13 mouse cellular contexts compared by ENCODE assay signal in genomic region chr2:27750399-27751134, GRCm38 (mm10).
DNase-seq lines count a peak whose midpoint lies in the region; ATAC-seq lines count a peak whose summit lies in the region.
"Had no signal": no experiment of that assay in that cellular context is flagged by ENCODE, and none has a peak within 500 bp of the region (broad histone marks: within the 10 kb centered on the region; RNA-seq: fewer than 3 reads in every experiment).

No protein-coding gene starts in this region.

- H3K9ac ChIP-seq in liver, embryonic 11.5 days (ENCODE audit: low read depth, low read length) = peak overlapping the region; percentile 3; the same call in 1 of the 2 replicates
- no peak overlapping the region for H3K9ac ChIP-seq in forebrain, embryonic 14.5 days (ENCODE audit: low read length)
- H3K9ac ChIP-seq in stomach, embryonic 16.5 days (ENCODE audit: low read length) = no peak overlapping the region
- H3K9ac ChIP-seq: hindbrain, embryonic 15.5 days had no signal

- DNase-seq in heart, embryonic 10.5 days (ENCODE audit: low spot score) = no peak
- DNase-seq in heart, postnatal 14 days = no peak
- DNase-seq in liver, embryonic 11.5 days (ENCODE audit: low spot score) = no peak
- no peak for DNase-seq in liver
- DNase-seq in forebrain, embryonic 14.5 days (ENCODE audit: low spot score) = no peak
- DNase-seq in left cerebral cortex, adult 9 months (ENCODE audit: low spot score in 2 of 2) = no peak
- DNase-seq in urinary bladder, postnatal 14 days (ENCODE audit: low spot score) = no peak
- DNase-seq: B cell, adult 2 months; cerebellum, postnatal 36 days had no signal

- H3K27me3 ChIP-seq in heart, embryonic 10.5 days (ENCODE audit: insufficient read depth, poor library complexity, severe bottlenecking) = peaks cover 98% of the 10 kb centered on the region
- H3K27me3 ChIP-seq in liver, embryonic 11.5 days (replicated peaks; ENCODE audit: control insufficient read depth, insufficient read depth, low read length) = no peaks in the 10 kb centered on the region
- H3K27me3 ChIP-seq in forebrain, embryonic 14.5 days (replicated peaks; ENCODE audit: control insufficient read depth, insufficient read depth, low read length) = no peaks in the 10 kb centered on the region
- H3K27me3 ChIP-seq in stomach, embryonic 16.5 days (ENCODE audit: control insufficient read depth, insufficient read depth, low read length) = no peaks in the 10 kb centered on the region
- H3K27me3 ChIP-seq: hindbrain, embryonic 15.5 days; Patski had no signal

- H3K27ac ChIP-seq in heart, embryonic 10.5 days = peak overlapping the region; percentile 59
- H3K27ac ChIP-seq in liver, embryonic 11.5 days (ENCODE audit: low read depth, low read length) = no peak overlapping the region
- no peak overlapping the region; the same call in 1 of the 2 replicates for H3K27ac ChIP-seq in forebrain, embryonic 14.5 days (ENCODE audit: low read depth, low read length)
- peak overlapping the region; percentile 59 for H3K27ac ChIP-seq in stomach, embryonic 16.5 days (ENCODE audit: low read length)
- H3K27ac ChIP-seq: hindbrain, embryonic 15.5 days had no signal

- H3K4me2 ChIP-seq in liver, embryonic 11.5 days = no peak overlapping the region
- H3K4me2 ChIP-seq in forebrain, embryonic 14.5 days (ENCODE audit: low read length) = no peak overlapping the region
- no peak overlapping the region for H3K4me2 ChIP-seq in stomach, embryonic 16.5 days (ENCODE audit: low read depth, low read length)
- H3K4me2 ChIP-seq: hindbrain, embryonic 15.5 days had no signal

- WGBS in heart, embryonic 10.5 days = 69% methylated on average over 12 of the region's 12 CpGs
- 73% methylated on average over 12 of the region's 12 CpGs for WGBS in liver, embryonic 11.5 days
- 71% methylated on average over 12 of the region's 12 CpGs for WGBS in forebrain, embryonic 14.5 days
- WGBS in stomach, embryonic 16.5 days = 50% methylated on average over 12 of the region's 12 CpGs

- intact Hi-C loops in heart, postnatal 14 days (cut with DNase I) = no loop called here

- H3K4me1 ChIP-seq in heart, embryonic 10.5 days = peaks cover 58% of the 10 kb centered on the region
- H3K4me1 ChIP-seq in liver, embryonic 11.5 days (replicated peaks; ENCODE audit: control insufficient read depth, insufficient read depth, low read length) = peaks cover 20% of the 10 kb centered on the region
- peaks cover 28% of the 10 kb centered on the region for H3K4me1 ChIP-seq in forebrain, embryonic 14.5 days (ENCODE audit: control insufficient read depth, insufficient read depth, low read length)
- peaks cover 36% of the 10 kb centered on the region for H3K4me1 ChIP-seq in stomach, embryonic 16.5 days (ENCODE audit: control insufficient read depth, insufficient read depth, low read length)

- H3K9me3 ChIP-seq in heart, embryonic 10.5 days = no peaks in the 10 kb centered on the region
- H3K9me3 ChIP-seq in liver, embryonic 11.5 days (ENCODE audit: control insufficient read depth, low read length) = no peaks in the 10 kb centered on the region
- H3K9me3 ChIP-seq in forebrain, embryonic 14.5 days (replicated peaks; ENCODE audit: control insufficient read depth, low read length) = no peaks in the 10 kb centered on the region
- H3K9me3 ChIP-seq in stomach, embryonic 16.5 days (replicated peaks; ENCODE audit: control insufficient read depth, low read length) = no peaks in the 10 kb centered on the region
- H3K9me3 ChIP-seq: hindbrain, embryonic 15.5 days had no signal

- ATAC-seq in liver, embryonic 11.5 days (replicated peaks; ENCODE audit: low FRiP score) = no peak
- ATAC-seq in forebrain, embryonic 14.5 days = peak; percentile 21; the same call in 1 of the 2 replicates
- peak; percentile 39; the same call in 1 of the 2 replicates for ATAC-seq in stomach, embryonic 16.5 days (ENCODE audit: insufficient read depth, low FRiP score)
- ATAC-seq: midbrain, embryonic 16.5 days; Patski had no signal

- H3K4me3 ChIP-seq in heart, embryonic 10.5 days = no peak overlapping the region
- H3K4me3 ChIP-seq in liver, embryonic 11.5 days (ENCODE audit: low read depth, low read length) = no peak overlapping the region
- H3K4me3 ChIP-seq in forebrain, embryonic 14.5 days (ENCODE audit: low read depth, low read length) = no peak overlapping the region
- H3K4me3 ChIP-seq in stomach, embryonic 16.5 days (replicated peaks; ENCODE audit: low read length) = no peak overlapping the region
- H3K4me3 ChIP-seq: hindbrain, embryonic 15.5 days had no signal

- H3K36me3 ChIP-seq in heart, embryonic 10.5 days = peaks cover 71% of the 10 kb centered on the region
- peaks cover 12% of the 10 kb centered on the region for H3K36me3 ChIP-seq in liver, embryonic 11.5 days (ENCODE audit: control insufficient read depth, insufficient read depth, low read length)
- peaks cover 6% of the 10 kb centered on the region for H3K36me3 ChIP-seq in forebrain, embryonic 14.5 days (ENCODE audit: control insufficient read depth, insufficient read depth, low read length)
- peaks cover 25% of the 10 kb centered on the region; the same call in 1 of the 2 replicates for H3K36me3 ChIP-seq in stomach, embryonic 16.5 days (ENCODE audit: control insufficient read depth, insufficient read depth, low read length)

Comparison
In these comparisons a context has a peak if more than half of its experiments do, and no peak if none do; other contexts are left out.
1. H3K27ac ChIP-seq: peak in heart, embryonic 10.5 days (single experiment) and stomach, embryonic 16.5 days (single experiment); none in liver, embryonic 11.5 days (single experiment) and forebrain, embryonic 14.5 days (single experiment).